Mouse (Mus musculus) liver, embryonic 14.5 days (tissue): ENCODE measurements around the gene Marcks.

Experiments
- CTCF ChIP-seq: IDR thresholded peaks from 2 replicates; pipeline ENCODE4 v1.5.1; 2016; ENCODE audit warnings: antibody characterized with exemption, low read depth, control low read depth
- EP300 ChIP-seq: IDR thresholded peaks from 2 replicates; pipeline ENCODE4 v1.6.1; 2016; ENCODE audit warnings: antibody characterized with exemption, low read depth

DNA sequence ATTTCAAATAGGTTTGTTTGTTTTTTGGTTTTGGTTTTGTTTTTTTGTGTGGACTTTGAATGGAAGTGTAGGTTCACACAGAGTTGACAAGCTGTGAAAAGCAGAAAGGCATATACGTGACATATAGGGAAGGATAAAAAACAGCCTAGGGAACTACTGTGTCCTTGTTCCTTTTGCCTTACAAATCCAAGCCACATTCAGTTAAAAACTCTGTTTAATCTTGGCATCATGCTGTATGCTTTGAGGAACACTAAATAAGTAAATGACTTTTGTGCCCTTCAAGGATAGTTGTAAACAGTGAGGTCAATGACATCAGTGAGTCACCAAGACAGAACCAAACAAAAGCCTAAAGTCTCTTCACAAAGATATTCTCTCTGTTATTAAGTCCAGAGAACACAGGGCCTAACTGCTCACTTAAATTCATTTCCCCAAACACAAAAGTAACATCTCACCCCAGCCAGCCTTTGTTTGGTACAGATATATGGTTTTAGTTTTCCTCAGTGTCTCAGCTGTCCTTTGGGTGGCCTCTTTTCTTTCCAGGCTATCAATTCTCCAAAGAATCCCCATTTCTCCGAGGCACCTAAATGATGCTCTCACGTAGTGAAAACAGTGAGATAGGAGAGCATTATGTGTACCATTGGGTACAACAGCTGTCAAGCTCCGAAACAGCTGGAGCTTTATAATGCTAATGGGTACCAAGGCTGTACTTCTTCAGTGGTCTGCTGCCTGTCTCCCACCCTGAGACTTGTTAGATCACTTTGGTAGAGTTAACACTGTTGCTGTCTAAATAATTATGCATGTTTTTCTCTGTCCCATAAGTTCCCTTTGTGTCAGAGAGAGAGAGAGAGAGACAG, 36.3 kb downstream of the Marcks start:
- no peak for TF ChIP-seq CTCF
- TF ChIP-seq EP300: no peak
